Mouse (Mus musculus): ENCODE results near the gene Arid5b.

GRCm38 (mm10) chr10:68051316-68051933 is 227.1 kb downstream of the Arid5b start:
- TF ChIP-seq CTCF (IDR thresholded peaks at IDR 0.05; ENCODE audit: borderline replicate concordance, control insufficient read depth, extremely low read depth, insufficient read depth, low read length, poor library complexity), result no peak
- TF ChIP-seq POLR2A (IDR thresholded peaks at IDR 0.05; ENCODE audit: control insufficient read depth, extremely low read depth, insufficient read depth, low read length, poor library complexity), result no peak
